Mouse (Mus musculus) retina, adult 2 months (tissue): ENCODE data around the gene Foxn1.

Experiments
- DNase-seq: peaks from one replicate; pipeline ENCODE4 v3.0.0-alpha.2; 2012; ENCODE audit warnings: low read depth, low spot score

Foxn1 gene

GRCm38 (mm10) chr11:78358330-78359007 is 27.9 kb downstream of the Foxn1 start:
- DNase-seq, result no peak

- DNase-seq, result no peak
Measured at GRCm38 (mm10) chr11:78355471-78356238, 30.7 kb downstream of the Foxn1 start.

- no peak for DNase-seq
Measured at GRCm38 (mm10) chr11:78354905-78355304, 31.5 kb downstream of the Foxn1 start.

- DNase-seq, result no peak
Measured at GRCm38 (mm10) chr11:78353081-78353480, 33.3 kb downstream of the Foxn1 start.

- DNase-seq, result no peak
Measured at GRCm38 (mm10) chr11:78349441-78350358, 36.7 kb downstream of the Foxn1 start.

GRCm38 (mm10) chr11:78348474-78348873 is 37.9 kb downstream of the Foxn1 start:
- no peak for DNase-seq

- DNase-seq, result no peak
Measured at GRCm38 (mm10) chr11:78347908-78348307, 38.5 kb downstream of the Foxn1 start.

- peak; percentile 81 for DNase-seq
Measured at GRCm38 (mm10) chr11:78347070-78347754, 39.1 kb downstream of the Foxn1 start.

GRCm38 (mm10) chr11:78346326-78347069 is 39.9 kb downstream of the Foxn1 start:
- DNase-seq, result peak; percentile 94

GRCm38 (mm10) chr11:78345801-78346200 is 40.6 kb downstream of the Foxn1 start:
- no peak for DNase-seq

GRCm38 (mm10) chr11:78344890-78345715 is 41.3 kb downstream of the Foxn1 start:
- DNase-seq, result peak; percentile 90

- no peak for DNase-seq
Measured at GRCm38 (mm10) chr11:78344328-78344889, 41.9 kb downstream of the Foxn1 start.

- peak; percentile 75 for DNase-seq
Measured at GRCm38 (mm10) chr11:78343381-78344327, 42.7 kb downstream of the Foxn1 start, which contains the start of gene Unc119. Gene Unc119 (plus strand): TSS chr11:78343482.

- no peak for DNase-seq
Measured at GRCm38 (mm10) chr11:78341702-78342101, 44.7 kb downstream of the Foxn1 start.

GRCm38 (mm10) chr11:78337040-78337439 is 49.3 kb downstream of the Foxn1 start:
- no peak for DNase-seq

- DNase-seq, result no peak
Measured at GRCm38 (mm10) chr11:78333992-78334391, 52.4 kb downstream of the Foxn1 start.

GRCm38 (mm10) chr11:78332676-78333075 is 53.7 kb downstream of the Foxn1 start:
- DNase-seq, result no peak

GRCm38 (mm10) chr11:78328512-78329056 is 57.8 kb downstream of the Foxn1 start:
- DNase-seq, result no peak
